Mouse (Mus musculus) liver, postnatal 0 days (tissue): ENCODE data around the gene Vmn2r96.

ENCODE experiments used
- CTCF ChIP-seq: sonication (generic); IDR thresholded peaks from 2 replicates; pipeline ENCODE4 v1.5.1; 2016; ENCODE audit warnings: antibody characterized with exemption, low read depth
- EP300 ChIP-seq: IDR thresholded peaks from 2 replicates; pipeline ENCODE4 v1.6.1; 2016; ENCODE audit warnings: antibody characterized with exemption, low read depth, mild to moderate bottlenecking

GRCm38 (mm10) chr17:18626532-18626931 lies 53.6 kb downstream of the Vmn2r96 start:
- no peak for TF ChIP-seq CTCF
- TF ChIP-seq EP300 = no peak
